Comparison of ENCODE assay signal across 9 mouse cellular contexts in the genomic region with DNA sequence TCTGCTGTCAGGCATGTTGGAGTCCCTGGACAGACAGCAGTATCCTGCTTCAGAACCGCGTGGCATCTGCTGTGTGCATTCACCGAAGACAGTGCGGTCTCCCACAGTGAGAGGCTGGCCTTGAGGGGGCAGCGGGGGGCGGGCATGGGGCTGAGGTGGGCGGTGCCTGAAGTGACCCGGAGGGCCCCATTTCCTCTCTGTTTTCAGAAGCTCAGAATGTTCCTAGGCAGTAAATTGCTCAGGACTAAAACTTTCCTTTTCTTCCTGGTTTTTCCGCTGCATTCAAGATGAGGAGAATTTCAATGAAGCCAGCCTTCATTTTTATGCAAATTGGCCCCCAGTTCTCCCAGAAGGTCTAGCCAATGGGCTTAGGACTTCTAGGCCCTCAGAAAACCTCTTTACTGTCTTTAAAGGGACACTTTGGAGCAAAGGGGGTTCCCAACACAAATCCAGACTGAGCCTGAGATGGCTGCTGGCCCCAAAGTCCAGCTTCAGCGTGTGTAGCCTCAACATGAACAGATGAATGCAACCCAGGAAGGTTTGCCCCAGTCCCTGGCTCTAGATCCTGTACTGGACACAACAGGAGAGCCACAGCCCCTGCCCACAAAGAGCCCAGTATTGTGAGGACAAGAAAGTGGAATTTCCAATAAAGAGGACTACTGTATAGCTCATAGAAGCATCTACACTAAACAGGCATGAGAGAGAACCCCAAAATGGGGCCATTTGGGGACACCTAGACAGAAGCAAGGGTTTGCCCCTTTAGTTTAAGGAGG. TPM values are rescaled to one million over a fixed set of nuclear protein-coding genes. Genes with fewer than 3 reads are reported as not detected.
DNase-seq lines count a peak whose midpoint lies in the region; ATAC-seq lines count a peak whose summit lies in the region.
"Had no signal": no experiment of that assay in that cellular context is flagged by ENCODE, and none has a peak within 500 bp of the region (broad histone marks: within the 10 kb centered on the region; RNA-seq: fewer than 3 reads in every experiment).

A gene (minus strand): TSS at position 266 of the 773 bp plus-strand sequence.

- no peak for ATAC-seq in intestine, embryonic 15.5 days
- ATAC-seq in intestine, embryonic 16.5 days: no peak
- 0 out of 2 replicates have a peak, but pooled peaks have one; percentile 22 for ATAC-seq in common myeloid progenitor, adult 5-6 weeks (replicated peaks; ENCODE audit: low read depth, poor library complexity, severe bottlenecking)
- 0 out of 2 replicates have a peak, but pooled peaks have one; percentile 54 for ATAC-seq in hindbrain, embryonic 12.5 days (ENCODE audit: low FRiP score)
- ATAC-seq in megakaryocyte, adult 5-6 weeks (ENCODE audit: poor library complexity, severe bottlenecking): no peak

- peak in 1 of 2 experiments; percentile 11 for DNase-seq in left cerebral cortex, postnatal 36 days (ENCODE audit: low spot score in 2 of 2)
- peak; percentile 25 for DNase-seq in right cerebral cortex, postnatal 4 days
- no peak for DNase-seq in thymus, postnatal 14 days

- peaks cover 3% of the 10 kb centered on the region; the same call in 1 of the 2 replicates for H3K4me1 ChIP-seq in intestine, embryonic 15.5 days (replicated peaks)
- no peaks in the 10 kb centered on the region for H3K4me1 ChIP-seq in intestine, embryonic 16.5 days (ENCODE audit: control insufficient read depth, insufficient read depth, low read length)
- peaks cover 10% of the 10 kb centered on the region for H3K4me1 ChIP-seq in hindbrain, embryonic 12.5 days
- H3K4me1 ChIP-seq: liver, embryonic 15.5 days had no signal

- H3K4me3 ChIP-seq in intestine, embryonic 15.5 days (replicated peaks): no peak within 1 kb of the TSS
- H3K4me3 ChIP-seq in intestine, embryonic 16.5 days (ENCODE audit: low read length): no peak within 1 kb of the TSS
- H3K4me3 ChIP-seq in hindbrain, embryonic 12.5 days: no peak within 1 kb of the TSS
- H3K4me3 ChIP-seq: liver, embryonic 15.5 days had no signal

- H3K27ac ChIP-seq in intestine, embryonic 15.5 days: no peak within 1 kb of the TSS
- no peak within 1 kb of the TSS for H3K27ac ChIP-seq in intestine, embryonic 16.5 days (ENCODE audit: low read length)
- peak within 1 kb of the TSS; percentile 40 for H3K27ac ChIP-seq in hindbrain, embryonic 12.5 days
- H3K27ac ChIP-seq: liver, embryonic 15.5 days had no signal

- peak within 1 kb of the TSS; percentile 14; the same call in 1 of the 2 replicates for H3K4me2 ChIP-seq in intestine, embryonic 15.5 days (replicated peaks)
- H3K4me2 ChIP-seq in intestine, embryonic 16.5 days (ENCODE audit: low read depth, low read length): no peak within 1 kb of the TSS
- peak within 1 kb of the TSS; percentile 43 for H3K4me2 ChIP-seq in hindbrain, embryonic 12.5 days (replicated peaks)
- H3K4me2 ChIP-seq: liver, embryonic 15.5 days had no signal

- no peaks in the 10 kb centered on the region for H3K36me3 ChIP-seq in intestine, embryonic 15.5 days
- H3K36me3 ChIP-seq in intestine, embryonic 16.5 days (ENCODE audit: control insufficient read depth, insufficient read depth, low read length): no peaks in the 10 kb centered on the region
- no peaks in the 10 kb centered on the region for H3K36me3 ChIP-seq in hindbrain, embryonic 12.5 days
- H3K36me3 ChIP-seq: liver, embryonic 15.5 days had no signal

- no peak within 1 kb of the TSS for H3K9ac ChIP-seq in intestine, embryonic 15.5 days
- H3K9ac ChIP-seq in intestine, embryonic 16.5 days (ENCODE audit: low read depth, low read length): no peak within 1 kb of the TSS
- no peak within 1 kb of the TSS for H3K9ac ChIP-seq in hindbrain, embryonic 12.5 days
- H3K9ac ChIP-seq: liver, embryonic 15.5 days had no signal

- no peaks in the 10 kb centered on the region for H3K27me3 ChIP-seq in intestine, embryonic 15.5 days (replicated peaks)
- H3K27me3 ChIP-seq in intestine, embryonic 16.5 days (replicated peaks; ENCODE audit: control insufficient read depth, insufficient read depth, low read length): no peaks in the 10 kb centered on the region
- H3K27me3 ChIP-seq in hindbrain, embryonic 12.5 days: no peaks in the 10 kb centered on the region; the same call in 1 of the 2 replicates
- H3K27me3 ChIP-seq: liver, embryonic 15.5 days had no signal

- H3K9me3 ChIP-seq in intestine, embryonic 15.5 days: no peaks in the 10 kb centered on the region
- 0 out of 2 replicates have a peak, but pooled peaks cover 3% of the 10 kb centered on the region for H3K9me3 ChIP-seq in intestine, embryonic 16.5 days (ENCODE audit: control insufficient read depth, low read length)
- H3K9me3 ChIP-seq in hindbrain, embryonic 12.5 days (replicated peaks): no peaks in the 10 kb centered on the region
- H3K9me3 ChIP-seq: liver, embryonic 15.5 days had no signal

- WGBS in intestine, embryonic 15.5 days: 25% methylated on average over 10 of the region's 10 CpGs
- WGBS in intestine, embryonic 16.5 days: 32% methylated on average over 10 of the region's 10 CpGs
- 5% methylated on average over 10 of the region's 10 CpGs for WGBS in hindbrain, embryonic 12.5 days

- intact Hi-C loops in left cerebral cortex, postnatal 36 days (cut with DNase I): no loop called here

RNA-seq across cellular contexts. Expression of the gene that starts here (rescaled TPM):
- polyA plus RNA-seq in intestine, embryonic 15.5 days (2015; fragmentation: Nextera tagmentation; extraction: Ambion mirVana): 0.16 and 0.52 TPM in 2 replicates
- polyA plus RNA-seq in intestine, embryonic 16.5 days (2015; fragmentation: Nextera tagmentation; extraction: Ambion mirVana): 0.15 and 0.91 TPM in 2 replicates
- not detected in 2 replicates for total RNA-seq in common myeloid progenitor, adult 5-6 weeks (2017)
- 6.0 and 6.2 TPM in 2 replicates for polyA plus RNA-seq in hindbrain, embryonic 12.5 days (2016; fragmentation: Nextera tagmentation; extraction: Ambion mirVana)
- total RNA-seq in left cerebral cortex, postnatal 36 days (2021): 100 to 1,000 TPM; 121 to 139 TPM
- 0.25 and 0.75 TPM in 2 replicates for total RNA-seq in megakaryocyte, adult 5-6 weeks (2015)
- 0.20 and 0.40 TPM in 2 replicates for total RNA-seq in megakaryocyte, adult 5-6 weeks (2017)

Comparison
In these comparisons a context has a peak if more than half of its experiments do, and no peak if none do; other contexts are left out.
1. RNA of the gene that starts here (total RNA-seq): 121 to 139 TPM in left cerebral cortex, postnatal 36 days; 0.20 to 0.75 TPM in megakaryocyte, adult 5-6 weeks and not detected in common myeloid progenitor, adult 5-6 weeks; every median in the first group is over 10 times any median in the second.
2. Peak in ATAC-seq in common myeloid progenitor, adult 5-6 weeks; RNA of the gene not detected or under 1 TPM.